Mouse (Mus musculus) midbrain, embryonic 15.5 days (tissue): ENCODE measurements around the gene B4galnt1. TPM values are rescaled to one million over a fixed set of nuclear protein-coding genes. Genes with fewer than 3 reads are reported as not detected.

Experiments
- polyA plus RNA-seq: library from polyadenylated mRNA; unstranded; fragments of >200 nt; fragmentation: Nextera tagmentation; extraction: Ambion mirVana; gene quantifications from 2 replicates; pipeline ENCODE4 v1.2.1, GENCODE M21; 2015

B4galnt1 gene
- polyA plus RNA-seq, 1 experiment from 2014 or later, result 62.2 TPM

Other genes starting within 250 kb of the B4galnt1 start
- 16.5 and 18.6 TPM in 2 replicates for gene Ctdsp2, start 186.5 kb upstream of the B4galnt1 start, polyA plus RNA-seq
- gene Avil, start 164.5 kb upstream of the B4galnt1 start, polyA plus RNA-seq, result 2.2 and 3.2 TPM in 2 replicates
- gene Tsfm, start 134.4 kb upstream of the B4galnt1 start, polyA plus RNA-seq, result 57.3 and 62.7 TPM in 2 replicates
- 20.5 and 21.7 TPM in 2 replicates for gene Mettl1, start 123.8 kb upstream of the B4galnt1 start, polyA plus RNA-seq
- 0.08 and 0.37 TPM in 2 replicates for gene Eef1akmt3, start 123.7 kb upstream of the B4galnt1 start, polyA plus RNA-seq
- 0.06 and 0.18 TPM in 2 replicates for gene Cyp27b1, start 117.0 kb upstream of the B4galnt1 start, polyA plus RNA-seq
- gene March9, start 105.0 kb upstream of the B4galnt1 start, polyA plus RNA-seq, result 8.4 and 8.9 TPM in 2 replicates
- gene Cdk4, start 101.7 kb upstream of the B4galnt1 start, polyA plus RNA-seq, result 793 and 910 TPM in 2 replicates
- 113 and 120 TPM in 2 replicates for gene Tspan31, start 95.0 kb upstream of the B4galnt1 start, polyA plus RNA-seq
- 6.3 and 6.6 TPM in 2 replicates for gene Agap2, start 89.9 kb upstream of the B4galnt1 start, polyA plus RNA-seq
- 130 and 135 TPM in 2 replicates for gene Os9, start 44.1 kb upstream of the B4galnt1 start, polyA plus RNA-seq
- 0.94 and 0.98 TPM in 2 replicates for gene Slc26a10, start 15.4 kb downstream of the B4galnt1 start, polyA plus RNA-seq
- 20.6 and 21.9 TPM in 2 replicates for gene Arhgef25, start 24.9 kb downstream of the B4galnt1 start, polyA plus RNA-seq
- gene Dtx3, start 30.5 kb downstream of the B4galnt1 start, polyA plus RNA-seq, result 288 and 297 TPM in 2 replicates
- gene Pip4k2c, start 46.4 kb downstream of the B4galnt1 start, polyA plus RNA-seq, result 17.9 and 18.7 TPM in 2 replicates
- 99.0 and 103 TPM in 2 replicates for gene Kif5a, start 98.1 kb downstream of the B4galnt1 start, polyA plus RNA-seq
- 355 and 362 TPM in 2 replicates for gene Dctn2, start 101.1 kb downstream of the B4galnt1 start, polyA plus RNA-seq
- 16.2 and 18.8 TPM in 2 replicates for gene Mbd6, start 123.8 kb downstream of the B4galnt1 start, polyA plus RNA-seq
- gene Mars, start 146.6 kb downstream of the B4galnt1 start, polyA plus RNA-seq, result 121 and 123 TPM in 2 replicates
- gene Arhgap9, start 156.7 kb downstream of the B4galnt1 start, polyA plus RNA-seq, result 0.87 and 0.99 TPM in 2 replicates
- gene Gli1, start 176.7 kb downstream of the B4galnt1 start, polyA plus RNA-seq, result 1.1 and 1.5 TPM in 2 replicates
- gene Inhbe, start 189.2 kb downstream of the B4galnt1 start, polyA plus RNA-seq, result 0.04 and 0.06 TPM in 2 replicates
- not detected in 2 replicates for gene Inhbc, start 205.2 kb downstream of the B4galnt1 start, polyA plus RNA-seq
- gene R3hdm2, start 215.1 kb downstream of the B4galnt1 start, polyA plus RNA-seq, result 39.7 and 43.6 TPM in 2 replicates